Mouse (Mus musculus): Measurements from ENCODE around the gene Rbms3. TPM values are rescaled to one million over a fixed set of nuclear protein-coding genes. Genes with fewer than 3 reads are reported as not detected.

Rbms3 gene
- polyA plus RNA-seq, 1 experiment = 2.3 TPM

- WGBS = 80% methylated on average over 5 of the region's 5 CpGs
- no peak for DNase-seq (ENCODE audit: low read depth, low spot score)
Observed at GRCm38 (mm10) chr9:116533381-116533780, 1096.3 kb downstream of the Rbms3 start.

- 96% methylated on average over 4 of the region's 4 CpGs for WGBS
Observed at GRCm38 (mm10) chr9:116531121-116531520, 1098.6 kb downstream of the Rbms3 start.

GRCm38 (mm10) chr9:116524386-116524785, 1105.3 kb downstream of the Rbms3 start:
- no peak for DNase-seq (ENCODE audit: low read depth, low spot score)
- WGBS = 48% methylated on average over 5 of the region's 5 CpGs

More at GRCm38 (mm10) chr9:116531121-116531520, 1098.6 kb downstream of the Rbms3 start:
- no peak for DNase-seq (ENCODE audit: low read depth, low spot score)

Measured in large intestine, adult 2 months (tissue).